Mouse (Mus musculus) cerebellum, adult 2 months (tissue): ENCODE data around the gene Art3.

Experiments
- CTCF ChIP-seq: fragments of 200-500 bp; IDR thresholded peaks from 2 replicates; pipeline ENCODE4 v1.5.1; 2011; ENCODE audit warnings: low read depth, mild to moderate bottlenecking, control low read depth, low read length, moderate library complexity, borderline replicate concordance; ENCODE audit not compliant: insufficient read depth
- POLR2A ChIP-seq: fragments of 200-500 bp; IDR thresholded peaks from 2 replicates; pipeline ENCODE4 v1.6.1; 2011; ENCODE audit warnings: low read length, control low read depth, borderline replicate concordance; ENCODE audit not compliant: insufficient read depth

DNA sequence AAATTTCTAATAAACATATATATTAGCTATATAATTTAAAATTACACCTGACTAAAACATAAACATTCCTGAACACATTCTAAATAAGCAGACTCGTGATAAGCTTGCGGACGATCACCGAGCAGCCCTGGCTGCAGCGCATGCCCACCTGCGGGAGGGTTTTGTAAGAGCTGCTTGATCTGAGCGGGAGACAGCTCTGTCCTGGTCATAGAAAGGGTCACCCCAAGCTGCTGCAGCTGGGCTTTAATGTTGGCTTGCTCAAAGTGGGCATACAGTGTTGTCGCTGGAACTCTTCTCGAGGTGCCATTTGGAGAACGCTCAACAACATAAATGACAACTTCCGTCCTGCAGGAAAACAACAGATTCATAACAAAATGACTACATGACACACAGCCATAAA is 92.5 kb downstream of the Art3 start:
- TF ChIP-seq POLR2A (no peak), CTCF (no peak)
